Mouse (Mus musculus): ENCODE data around the gene Mapkapk2. TPM values are rescaled to one million over a fixed set of nuclear protein-coding genes. Genes with fewer than 3 reads are reported as not detected.
A peak's percentile ranks its signal among the peaks of the same experiment; 100 is the strongest.

The Mapkapk2 gene
- polyA plus RNA-seq, 1 experiment from 2014 or later = 35.2 TPM

- under 1% methylated on average over 89 of the region's 98 CpGs for WGBS
- no peaks in the 10 kb centered on the region for H3K36me3 ChIP-seq (ENCODE audit: control insufficient read depth, insufficient read depth, low read length)
- no peaks in the 10 kb centered on the region for H3K27me3 ChIP-seq (replicated peaks; ENCODE audit: control insufficient read depth, insufficient read depth, low read length)
- DNase-seq (ENCODE audit: low spot score) = peak; percentile 58
- peaks cover 28% of the 10 kb centered on the region for H3K4me1 ChIP-seq (ENCODE audit: control insufficient read depth, insufficient read depth, low read length)
- H3K4me3 ChIP-seq (ENCODE audit: low read depth, low read length) = peak overlapping the region; percentile 94
- peak overlapping the region; percentile 76 for H3K4me2 ChIP-seq (ENCODE audit: low read length)
- no peaks in the 10 kb centered on the region for H3K9me3 ChIP-seq (replicated peaks; ENCODE audit: control insufficient read depth, low read length)
- peak overlapping the region; percentile 91 for H3K9ac ChIP-seq (ENCODE audit: low read length)
- H3K27ac ChIP-seq (ENCODE audit: low read depth, low read length) = peak overlapping the region; percentile 78
- ATAC-seq = peak; percentile 63
These were observed 575 bp downstream of the Mapkapk2 start for GRCm38 (mm10) chr1:131096803-131097699.

- ATAC-seq = no peak
- DNase-seq (ENCODE audit: low spot score) = no peak
- peak overlapping the region; percentile 94 for H3K4me3 ChIP-seq (ENCODE audit: low read depth, low read length)
- peak overlapping the region; percentile 78; the same call in 1 of the 2 replicates for H3K27ac ChIP-seq (ENCODE audit: low read depth, low read length)
- H3K36me3 ChIP-seq (ENCODE audit: control insufficient read depth, insufficient read depth, low read length) = no peaks in the 10 kb centered on the region
- peaks cover 28% of the 10 kb centered on the region for H3K4me1 ChIP-seq (ENCODE audit: control insufficient read depth, insufficient read depth, low read length)
- 23% methylated on average over 9 of the region's 9 CpGs for WGBS
- no peaks in the 10 kb centered on the region for H3K9me3 ChIP-seq (replicated peaks; ENCODE audit: control insufficient read depth, low read length)
- H3K9ac ChIP-seq (ENCODE audit: low read length) = peak overlapping the region; percentile 91
- no peaks in the 10 kb centered on the region for H3K27me3 ChIP-seq (replicated peaks; ENCODE audit: control insufficient read depth, insufficient read depth, low read length)
- peak overlapping the region; percentile 76 for H3K4me2 ChIP-seq (ENCODE audit: low read length)
These were observed 1.4 kb downstream of the Mapkapk2 start for GRCm38 (mm10) chr1:131096132-131096695.

DNA sequence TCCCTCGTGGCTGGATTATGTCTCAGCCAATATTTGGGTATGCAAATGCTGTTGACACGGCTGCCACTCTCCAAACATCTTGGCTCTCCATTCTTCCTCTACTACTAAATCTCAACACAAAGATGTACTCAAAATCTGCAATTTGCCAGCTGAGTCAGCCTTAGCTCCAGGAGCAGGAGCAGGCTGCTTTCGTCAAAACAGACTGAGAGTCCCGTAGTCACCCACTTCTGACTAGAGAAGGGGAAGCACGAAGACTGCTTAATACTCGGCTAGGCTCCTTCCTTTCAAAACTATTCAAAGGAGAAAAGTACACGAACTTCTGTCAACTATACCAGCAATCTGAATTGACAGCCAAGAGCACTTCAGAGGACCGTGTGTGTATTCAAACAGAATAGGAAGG lies 2.1 kb downstream of the Mapkapk2 start:
- Histone ChIP-seq H3K4me1 (ENCODE audit: control insufficient read depth, insufficient read depth, low read length) (peaks cover 28% of the 10 kb centered on the region), H3K9me3 (replicated peaks; ENCODE audit: control insufficient read depth, low read length) (no peaks in the 10 kb centered on the region), H3K27me3 (replicated peaks; ENCODE audit: control insufficient read depth, insufficient read depth, low read length) (no peaks in the 10 kb centered on the region), H3K9ac (ENCODE audit: low read length) (peak overlapping the region; percentile 91), H3K4me3 (ENCODE audit: low read depth, low read length) (peak overlapping the region; percentile 94), H3K36me3 (ENCODE audit: control insufficient read depth, insufficient read depth, low read length) (no peaks in the 10 kb centered on the region), H3K4me2 (ENCODE audit: low read length) (peak overlapping the region; percentile 76), H3K27ac (ENCODE audit: low read depth, low read length) (no peak overlapping the region; the same call in 1 of the 2 replicates)
- DNase-seq (ENCODE audit: low spot score) = peak; percentile 67
- peak; percentile 9; the same call in 1 of the 2 replicates for ATAC-seq
- WGBS = 9% methylated on average over 8 of the region's 8 CpGs

DNA sequence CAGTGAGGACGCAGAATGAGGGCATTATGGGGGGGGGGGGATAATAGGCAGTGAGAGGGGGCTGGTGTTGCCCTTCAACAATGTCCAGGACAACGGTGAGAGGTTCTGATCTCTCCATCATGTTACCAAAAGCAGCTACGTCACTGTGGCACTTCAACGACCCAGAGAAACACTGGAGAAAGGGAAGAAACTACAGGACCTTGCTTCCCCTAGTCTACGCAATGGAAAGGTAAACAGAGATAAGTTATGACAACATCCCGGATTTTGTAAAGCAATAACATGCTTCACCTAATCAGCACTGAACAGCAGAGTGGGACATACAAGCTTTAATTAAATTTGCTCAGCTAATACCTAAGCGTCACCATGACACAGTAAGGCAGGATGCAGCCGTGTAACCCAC lies 3.7 kb downstream of the Mapkapk2 start:
- no peak for DNase-seq (ENCODE audit: low spot score)
- Histone ChIP-seq H3K9me3 (replicated peaks; ENCODE audit: control insufficient read depth, low read length) (no peaks in the 10 kb centered on the region), H3K27ac (ENCODE audit: low read depth, low read length) (no peak overlapping the region), H3K4me2 (ENCODE audit: low read length) (no peak overlapping the region), H3K4me1 (ENCODE audit: control insufficient read depth, insufficient read depth, low read length) (peaks cover 32% of the 10 kb centered on the region), H3K9ac (ENCODE audit: low read length) (no peak overlapping the region), H3K36me3 (ENCODE audit: control insufficient read depth, insufficient read depth, low read length) (no peaks in the 10 kb centered on the region), H3K4me3 (ENCODE audit: low read depth, low read length) (no peak overlapping the region), H3K27me3 (replicated peaks; ENCODE audit: control insufficient read depth, insufficient read depth, low read length) (no peaks in the 10 kb centered on the region)
- no peak for ATAC-seq
- 89% methylated on average over 8 of the region's 8 CpGs for WGBS

DNA sequence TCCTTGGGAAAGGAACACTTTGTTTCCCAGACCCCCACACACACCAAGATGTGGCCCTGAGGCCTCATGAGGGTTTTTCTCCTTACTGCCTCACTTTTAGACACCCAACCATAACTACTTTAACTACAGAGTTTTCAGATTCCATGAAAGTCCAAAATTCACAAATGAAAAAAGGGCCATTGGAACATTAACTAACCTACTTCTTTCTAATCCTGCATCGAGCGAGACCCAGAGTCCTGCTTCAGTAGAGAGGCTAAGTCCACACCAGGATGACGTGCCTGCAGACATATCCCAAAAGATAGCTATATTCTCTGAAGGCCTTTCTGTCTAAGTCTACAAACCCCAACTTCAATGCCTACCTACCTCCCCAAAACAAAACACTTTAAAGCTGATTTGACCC lies 4.8 kb downstream of the Mapkapk2 start:
- DNase-seq (ENCODE audit: low spot score) = no peak
- H3K4me1 ChIP-seq (ENCODE audit: control insufficient read depth, insufficient read depth, low read length) = peaks cover 28% of the 10 kb centered on the region
- WGBS = 95% methylated on average over 3 of the region's 3 CpGs

DNA sequence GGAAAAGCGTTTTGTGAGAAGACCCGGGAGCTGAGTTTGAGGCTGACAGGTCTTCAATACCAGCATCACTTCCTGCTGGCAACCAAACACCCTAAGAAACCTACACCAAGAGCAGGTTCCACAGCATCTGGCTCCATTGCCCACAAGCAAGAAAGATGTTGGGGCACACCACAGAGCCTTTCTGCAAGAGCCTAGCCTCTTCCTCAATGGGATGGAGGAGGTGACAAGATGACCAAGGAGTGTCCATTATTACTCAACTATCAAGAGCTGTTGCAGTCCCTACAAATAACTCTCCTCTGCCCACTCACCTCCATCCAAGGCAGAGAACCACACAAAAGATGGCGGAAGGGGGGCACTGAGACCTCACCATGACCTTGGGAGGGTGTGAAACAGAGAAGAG lies 5.5 kb downstream of the Mapkapk2 start:
- H3K4me1 ChIP-seq (ENCODE audit: control insufficient read depth, insufficient read depth, low read length) = peaks cover 31% of the 10 kb centered on the region
- no peaks in the 10 kb centered on the region for H3K36me3 ChIP-seq (ENCODE audit: control insufficient read depth, insufficient read depth, low read length)
- no peak overlapping the region for H3K9ac ChIP-seq (ENCODE audit: low read length)
- ATAC-seq (no peak), DNase-seq (ENCODE audit: low spot score) (no peak)
- 90% methylated on average over 3 of the region's 3 CpGs for WGBS
- no peak overlapping the region for H3K4me2 ChIP-seq (ENCODE audit: low read length)
- H3K4me3 ChIP-seq (ENCODE audit: low read depth, low read length) = no peak overlapping the region
- no peaks in the 10 kb centered on the region for H3K9me3 ChIP-seq (replicated peaks; ENCODE audit: control insufficient read depth, low read length)
- H3K27ac ChIP-seq (ENCODE audit: low read depth, low read length) = no peak overlapping the region
- no peaks in the 10 kb centered on the region for H3K27me3 ChIP-seq (replicated peaks; ENCODE audit: control insufficient read depth, insufficient read depth, low read length)

More for the DNA sequence above, 4.8 kb downstream of the Mapkapk2 start:
- no peak overlapping the region for H3K9ac ChIP-seq (ENCODE audit: low read length)
- H3K36me3 ChIP-seq (ENCODE audit: control insufficient read depth, insufficient read depth, low read length) = no peaks in the 10 kb centered on the region
- ATAC-seq = no peak
- H3K9me3 ChIP-seq (replicated peaks; ENCODE audit: control insufficient read depth, low read length) = no peaks in the 10 kb centered on the region
- no peaks in the 10 kb centered on the region for H3K27me3 ChIP-seq (replicated peaks; ENCODE audit: control insufficient read depth, insufficient read depth, low read length)
- H3K4me2 ChIP-seq (ENCODE audit: low read length) = no peak overlapping the region
- H3K27ac ChIP-seq (ENCODE audit: low read depth, low read length) = no peak overlapping the region
- H3K4me3 ChIP-seq (ENCODE audit: low read depth, low read length) = no peak overlapping the region

DNA sequence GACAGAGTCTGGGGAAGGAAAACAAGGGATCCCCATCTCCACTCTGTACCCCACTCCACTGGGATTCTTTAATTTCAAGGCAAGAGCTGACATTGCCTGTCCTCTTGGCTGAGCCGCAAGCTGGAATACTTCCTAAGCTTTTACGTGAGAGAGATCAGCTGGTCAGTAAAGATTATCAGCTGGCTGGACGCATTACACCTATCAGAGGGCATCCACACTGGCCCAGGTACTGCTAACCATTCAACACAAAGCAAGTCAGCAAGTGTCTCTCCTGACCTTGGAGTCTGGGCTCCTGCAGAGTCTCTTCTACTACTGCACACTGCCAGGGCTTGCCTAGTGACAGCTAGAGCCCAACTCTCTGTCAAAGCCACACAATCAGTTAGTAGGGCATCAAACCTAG lies 6.1 kb downstream of the Mapkapk2 start:
- Histone ChIP-seq H3K36me3 (ENCODE audit: control insufficient read depth, insufficient read depth, low read length) (no peaks in the 10 kb centered on the region), H3K27ac (ENCODE audit: low read depth, low read length) (no peak overlapping the region), H3K4me1 (ENCODE audit: control insufficient read depth, insufficient read depth, low read length) (peaks cover 38% of the 10 kb centered on the region), H3K9me3 (replicated peaks; ENCODE audit: control insufficient read depth, low read length) (no peaks in the 10 kb centered on the region), H3K4me2 (ENCODE audit: low read length) (no peak overlapping the region), H3K9ac (ENCODE audit: low read length) (no peak overlapping the region), H3K4me3 (ENCODE audit: low read depth, low read length) (no peak overlapping the region), H3K27me3 (replicated peaks; ENCODE audit: control insufficient read depth, insufficient read depth, low read length) (no peaks in the 10 kb centered on the region)
- ATAC-seq (no peak), DNase-seq (ENCODE audit: low spot score) (no peak)
- WGBS = 92% methylated on average over 3 of the region's 3 CpGs

DNA sequence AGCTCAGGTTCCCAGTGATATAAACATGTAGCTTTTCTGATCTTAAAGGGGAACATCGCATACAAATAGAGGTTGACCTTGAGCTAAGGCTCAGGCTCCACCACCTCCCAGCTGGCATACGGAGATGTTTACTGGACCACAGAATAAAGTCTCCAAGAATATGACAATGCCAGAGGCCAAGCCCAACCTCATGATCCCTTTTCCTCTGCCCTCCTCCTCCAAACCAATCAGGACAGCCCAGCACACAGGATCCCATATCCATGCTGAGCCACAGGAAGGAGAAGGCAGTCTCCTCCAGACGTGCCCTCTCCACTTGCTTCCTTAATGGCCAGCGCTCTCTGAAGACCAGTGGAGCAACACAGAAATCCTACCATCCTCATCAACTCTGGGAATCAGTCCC lies 6.7 kb downstream of the Mapkapk2 start:
- H3K27me3 ChIP-seq (replicated peaks; ENCODE audit: control insufficient read depth, insufficient read depth, low read length) = no peaks in the 10 kb centered on the region
- no peaks in the 10 kb centered on the region for H3K36me3 ChIP-seq (ENCODE audit: control insufficient read depth, insufficient read depth, low read length)
- no peaks in the 10 kb centered on the region for H3K9me3 ChIP-seq (replicated peaks; ENCODE audit: control insufficient read depth, low read length)
- no peak overlapping the region for H3K4me3 ChIP-seq (ENCODE audit: low read depth, low read length)
- no peak overlapping the region for H3K9ac ChIP-seq (ENCODE audit: low read length)
- 79% methylated on average over 4 of the region's 4 CpGs for WGBS
- no peak for ATAC-seq
- DNase-seq (ENCODE audit: low spot score) = no peak
- H3K4me1 ChIP-seq (ENCODE audit: control insufficient read depth, insufficient read depth, low read length) = peaks cover 39% of the 10 kb centered on the region
- H3K27ac ChIP-seq (ENCODE audit: low read depth, low read length) = no peak overlapping the region
- no peak overlapping the region for H3K4me2 ChIP-seq (ENCODE audit: low read length)

GRCm38 (mm10) chr1:131090261-131090660 lies 7.4 kb downstream of the Mapkapk2 start:
- Histone ChIP-seq H3K27ac (ENCODE audit: low read depth, low read length) (no peak overlapping the region), H3K4me2 (ENCODE audit: low read length) (no peak overlapping the region), H3K27me3 (replicated peaks; ENCODE audit: control insufficient read depth, insufficient read depth, low read length) (no peaks in the 10 kb centered on the region), H3K9me3 (replicated peaks; ENCODE audit: control insufficient read depth, low read length) (no peaks in the 10 kb centered on the region), H3K4me3 (ENCODE audit: low read depth, low read length) (no peak overlapping the region), H3K9ac (ENCODE audit: low read length) (no peak overlapping the region), H3K36me3 (ENCODE audit: control insufficient read depth, insufficient read depth, low read length) (no peaks in the 10 kb centered on the region), H3K4me1 (ENCODE audit: control insufficient read depth, insufficient read depth, low read length) (peaks cover 39% of the 10 kb centered on the region)
- WGBS = 91% methylated on average over 5 of the region's 5 CpGs
- DNase-seq (ENCODE audit: low spot score) (no peak), ATAC-seq (no peak)

Data from forebrain, embryonic 14.5 days (tissue).